Mouse (Mus musculus): ENCODE measurements around the gene Pea15a.

The Pea15a gene

DNA sequence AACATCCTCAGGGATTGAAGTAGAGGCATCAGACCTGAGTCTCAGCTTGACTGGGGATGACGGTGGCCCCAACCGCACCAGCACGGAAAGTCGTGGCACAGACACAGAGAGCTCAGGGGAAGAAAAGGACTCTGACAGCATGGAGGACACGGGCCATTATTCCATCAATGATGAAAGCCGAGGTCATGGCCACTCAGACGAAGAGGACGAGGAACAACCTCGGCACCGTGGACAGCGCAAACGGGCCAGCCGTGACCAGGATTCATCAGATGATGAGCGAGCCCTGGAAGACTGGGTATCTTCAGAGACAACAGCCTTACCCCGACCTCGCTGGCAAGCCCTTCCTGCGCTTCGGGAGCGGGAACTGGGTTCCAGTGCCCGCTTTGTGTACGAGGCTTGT is 34.2 kb downstream of the Pea15a start:
- no peak for DNase-seq

GRCm38 (mm10) chr1:172169809-172170208 is 36.8 kb downstream of the Pea15a start:
- no peak for DNase-seq

- no peak for DNase-seq
Measured at GRCm38 (mm10) chr1:172167911-172168310, 38.7 kb downstream of the Pea15a start.

- DNase-seq, result peak; percentile 16 to 28
Measured at GRCm38 (mm10) chr1:172162959-172163358, 43.6 kb downstream of the Pea15a start.

DNA sequence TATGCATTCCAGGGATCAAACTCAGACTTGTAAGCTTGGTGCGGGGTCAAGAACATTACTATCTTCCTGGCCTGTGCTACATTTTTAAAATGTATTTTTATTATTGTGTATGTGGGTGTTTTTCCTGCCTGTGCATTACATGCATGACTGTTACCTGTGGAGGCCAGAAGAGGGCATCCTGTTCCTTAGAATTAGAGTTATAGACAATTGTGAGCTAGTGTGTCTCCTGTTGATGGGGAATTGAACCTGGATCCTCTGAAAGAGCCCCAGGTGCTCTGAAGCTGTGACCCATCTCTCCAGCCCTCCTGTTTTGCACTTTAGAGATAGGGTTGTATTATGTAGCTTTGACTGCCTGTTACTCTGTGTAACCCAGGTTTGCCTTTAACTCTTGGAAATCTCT is 44.6 kb downstream of the Pea15a start:
- DNase-seq, result peak; percentile 22 to 41

GRCm38 (mm10) chr1:172160508-172160907 is 46.1 kb downstream of the Pea15a start:
- no peak for DNase-seq

DNA sequence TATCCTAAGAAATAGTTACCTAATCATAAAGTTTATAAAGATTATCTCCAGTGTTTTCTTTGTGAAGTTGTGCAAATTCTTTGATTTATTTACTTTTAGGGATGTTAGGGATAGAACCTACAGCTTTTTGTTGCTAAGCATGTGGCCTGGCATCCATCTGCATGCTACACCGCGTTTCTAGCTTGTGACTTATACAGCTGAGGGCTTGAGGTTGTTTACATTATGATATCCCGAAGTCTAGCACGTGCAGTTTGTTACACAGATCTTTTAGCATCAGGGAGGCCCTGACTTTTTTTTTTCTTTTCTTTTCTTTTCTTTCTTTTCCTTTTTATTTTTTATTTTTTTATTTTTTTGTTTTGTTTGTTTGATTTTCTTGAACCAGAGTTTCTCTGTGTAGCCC is 46.6 kb downstream of the Pea15a start:
- no peak for DNase-seq

- DNase-seq, result no peak
Measured at GRCm38 (mm10) chr1:172155518-172155917, 51.1 kb downstream of the Pea15a start.

DNA sequence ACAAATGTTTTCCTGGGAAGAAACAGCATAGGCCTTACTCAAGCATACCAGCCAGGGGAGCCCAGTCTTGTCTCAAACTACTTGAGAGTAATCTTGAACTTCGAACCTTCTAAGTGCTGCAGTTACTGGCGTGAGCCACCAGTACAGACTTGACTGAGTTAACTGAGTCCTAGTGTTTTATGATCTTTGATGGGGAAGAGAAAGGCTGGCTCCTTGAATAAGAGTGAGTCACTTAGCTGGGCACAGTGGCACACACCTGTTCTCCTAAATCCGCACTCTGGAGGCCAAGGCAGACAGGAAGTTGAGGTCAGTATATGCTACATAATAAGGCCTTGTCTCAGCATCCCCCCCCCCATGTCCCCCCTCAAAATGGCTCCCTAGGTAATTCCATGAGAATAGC is 52.1 kb downstream of the Pea15a start:
- no peak for DNase-seq

GRCm38 (mm10) chr1:172148955-172149815 is 57.4 kb downstream of the Pea15a start:
- peak in 1 of 2 experiments; percentile 29 for DNase-seq

DNA sequence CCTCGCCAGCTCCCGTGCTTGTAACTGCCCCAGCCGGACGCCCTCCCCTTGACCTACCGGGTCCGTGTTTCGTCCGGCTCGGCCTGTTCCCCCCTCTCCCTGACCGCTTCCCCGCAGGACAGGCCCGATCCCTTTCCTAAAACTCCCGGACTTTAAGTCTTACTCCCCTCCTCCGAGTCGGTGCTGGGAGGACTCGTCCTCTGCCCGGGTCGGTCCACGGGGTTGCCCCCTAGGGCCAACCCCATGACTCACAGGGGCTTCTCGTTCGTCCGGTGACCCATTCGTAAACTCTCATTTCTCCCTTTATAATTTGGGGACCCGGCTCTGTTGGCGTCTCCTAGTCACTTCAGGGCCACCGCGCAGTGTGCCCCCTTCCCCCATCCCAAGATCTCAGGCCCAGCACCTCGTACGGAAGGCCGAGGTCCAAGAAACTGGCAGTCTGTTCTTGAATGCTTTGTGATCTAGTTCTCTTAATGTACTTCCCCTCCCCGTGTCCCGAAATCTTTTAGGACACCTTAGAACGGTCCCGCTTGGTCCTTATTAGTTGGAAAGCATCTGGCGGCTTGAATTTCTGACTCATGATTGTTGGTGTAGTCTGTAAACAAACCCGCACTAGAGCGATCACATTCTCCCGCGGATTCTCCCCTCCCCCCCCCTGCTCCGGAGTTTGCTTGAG is 58.2 kb downstream of the Pea15a start:
- peak; percentile 68 to 79 for DNase-seq

DNA sequence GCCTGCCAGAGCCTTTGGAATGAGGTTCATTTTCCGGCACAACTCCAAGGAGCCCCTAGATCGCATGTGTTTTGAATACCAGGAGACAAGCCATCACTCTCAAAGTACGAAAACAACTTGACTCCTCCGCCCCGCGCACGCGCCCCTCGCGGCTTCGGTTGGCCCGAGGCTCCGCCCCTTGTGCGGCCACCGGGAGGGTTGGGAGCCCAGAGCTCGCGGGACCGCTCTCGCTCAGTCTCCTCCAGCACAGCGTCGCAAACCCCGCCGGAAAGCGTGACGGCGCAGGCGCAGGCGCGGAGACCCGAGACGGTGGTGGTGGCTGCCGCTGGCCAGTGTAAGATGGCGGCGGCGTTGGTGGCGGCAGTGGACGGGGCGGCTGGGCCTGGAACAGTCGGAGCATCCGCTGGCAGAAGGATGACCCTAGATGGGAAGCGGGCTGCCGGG is 58.7 kb downstream of the Pea15a start, which contains the start of gene Dcaf8:
TSS of gene Dcaf8 (plus strand) at position 250 of the 444 bp plus-strand sequence.
- DNase-seq, result peak; percentile 98 to 99

Measured in kidney, postnatal 4 days (tissue).